Mouse (Mus musculus) cerebellum, adult 11 months (tissue): Measurements from ENCODE around the gene Zfp977.
"Not testable (repeated sequence)": the region's sequence is repeated elsewhere in the genome, so short reads cannot be mapped to it uniquely, and the experiment has no call there.

Experiments used
- DNase-seq: peaks from one replicate; pipeline ENCODE4 v3.0.0; 2022

Zfp977 gene

DNA sequence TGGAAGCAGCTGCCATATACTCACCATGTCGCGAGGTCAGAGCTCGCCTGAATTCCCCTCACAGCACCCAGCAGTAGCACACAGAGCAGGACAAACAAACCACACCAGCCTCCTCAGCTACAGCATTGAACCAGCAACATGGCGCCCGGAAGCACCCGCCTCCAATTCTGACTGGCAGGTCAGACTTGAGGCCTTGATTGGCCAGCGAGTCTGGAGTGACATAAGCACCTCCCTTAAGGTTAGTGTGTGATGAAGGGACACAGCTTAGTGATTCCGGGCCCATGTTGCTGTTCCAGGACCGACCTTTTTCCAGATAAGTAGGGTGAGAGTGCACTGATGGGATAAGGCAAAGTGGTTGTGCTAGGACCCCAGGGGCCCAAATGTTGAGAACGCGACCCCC lies at the start of gene Zfp977:
Gene Zfp977, minus strand, starts transcription at position 135 of the 400 bp plus-strand sequence.
- not testable (repeated sequence) for DNase-seq

DNA sequence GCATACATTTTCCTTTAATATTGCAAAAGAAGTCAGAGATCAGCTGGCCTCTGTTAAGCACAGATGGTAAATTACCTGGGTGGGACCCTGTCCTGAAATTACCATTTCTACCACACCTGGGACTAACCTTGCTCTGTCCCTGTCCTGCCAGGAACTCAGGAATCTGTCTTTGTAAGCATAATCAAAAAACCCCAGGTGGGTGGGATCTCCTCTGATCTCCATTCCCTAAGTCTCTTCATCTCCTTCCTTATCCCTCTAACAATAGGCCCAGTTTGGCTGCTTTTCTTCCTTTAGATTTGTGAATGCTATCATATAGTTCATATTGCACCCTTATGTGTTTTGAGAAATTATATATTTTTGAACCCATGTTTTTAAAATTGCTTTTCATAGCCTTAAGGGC lies 38.7 kb upstream of the Zfp977 start:
- not testable (repeated sequence) for DNase-seq

DNA sequence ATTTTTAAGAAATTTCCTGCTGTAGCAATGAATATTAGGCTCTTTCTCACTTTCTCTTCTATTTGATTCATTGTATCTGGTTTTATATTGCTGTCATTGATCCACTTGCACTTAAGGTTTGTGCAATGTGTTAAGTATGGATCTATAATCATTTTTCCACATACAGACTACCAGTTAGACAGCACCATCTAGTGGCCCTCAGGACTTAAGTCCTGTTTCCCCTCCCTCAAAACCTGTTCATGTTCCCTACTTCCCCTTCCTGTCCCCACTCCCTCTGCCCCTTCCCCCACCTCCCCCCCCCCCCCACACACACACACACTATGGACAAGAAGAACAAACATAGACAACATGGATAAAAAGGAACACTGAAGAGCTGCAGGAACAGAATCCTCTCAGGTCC lies 3.3 kb upstream of the Zfp977 start:
- DNase-seq, result not testable (repeated sequence)

DNA sequence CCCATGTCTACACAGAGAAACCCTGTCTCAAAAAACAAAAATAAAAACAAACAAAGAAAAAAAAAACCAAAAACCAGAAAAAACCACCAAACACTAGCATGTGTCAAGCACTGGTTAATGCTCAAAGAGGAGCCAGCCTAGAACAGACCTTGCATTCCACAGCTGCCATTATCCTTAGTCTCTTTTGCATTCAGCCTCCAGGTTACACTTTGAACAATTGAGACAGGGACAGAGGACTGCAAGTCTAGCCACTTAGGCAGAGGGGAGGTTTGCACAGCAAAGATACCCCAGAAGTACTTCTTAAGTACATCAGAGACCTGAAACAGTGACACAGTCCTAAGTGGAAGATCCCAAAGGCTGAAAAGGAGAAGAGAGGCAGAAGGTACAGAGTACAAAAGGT lies 1.0 kb downstream of the Zfp977 start:
- DNase-seq, result not testable (repeated sequence)

DNA sequence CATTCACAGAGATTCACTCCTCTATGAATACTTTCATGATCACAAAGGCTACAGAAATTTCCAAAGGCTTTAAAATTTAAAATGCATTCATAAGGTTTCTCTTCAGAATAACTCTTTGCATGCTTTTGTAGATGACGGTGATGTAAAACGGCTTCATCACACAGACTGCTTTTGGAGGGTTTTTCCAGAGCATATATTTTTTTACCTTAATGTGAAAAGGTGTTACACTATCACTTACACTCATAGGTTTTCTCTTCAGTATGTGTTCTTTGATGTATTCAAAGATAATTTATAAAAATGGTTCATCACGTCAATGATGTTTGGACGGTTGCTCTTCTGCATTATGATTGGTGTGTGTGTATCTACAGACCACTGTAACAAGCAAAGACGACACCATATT lies 13.9 kb downstream of the Zfp977 start, which contains the start of gene Gm21028:
Gene Gm21028, minus strand, starts transcription at position 101 of the 400 bp plus-strand sequence.
- no peak for DNase-seq

DNA sequence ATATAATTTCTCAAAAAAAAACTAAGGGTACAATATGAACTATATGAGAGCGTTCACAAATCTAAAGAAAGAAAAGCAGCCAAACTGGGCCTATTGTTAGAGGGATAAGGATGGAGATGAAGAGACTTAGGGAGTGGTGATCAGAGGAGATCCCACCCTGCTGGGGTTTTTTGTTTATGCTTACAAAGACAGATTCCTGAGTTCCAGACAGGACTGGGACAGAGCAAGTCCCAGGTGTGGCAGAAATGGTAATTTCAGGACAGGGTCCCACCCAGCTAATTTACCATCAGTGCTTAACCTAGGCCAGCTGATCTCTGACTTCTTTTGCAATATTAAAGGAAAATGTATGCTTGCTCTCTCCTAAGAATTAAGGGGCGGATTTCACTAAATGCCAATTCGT lies 40.6 kb downstream of the Zfp977 start:
- no peak for DNase-seq
